Mouse (Mus musculus) midbrain, embryonic 13.5 days (tissue): ENCODE measurements around the gene Rhbdl1. TPM values are rescaled to one million over a fixed set of nuclear protein-coding genes. Genes with fewer than 3 reads are reported as not detected.

Experiments used
- ATAC-seq: fragments of 200-750 bp; cut with Nextera tagmentation; 2 replicates; pipeline ENCODE4 v1.8.0; 2017; ENCODE audit warnings: mild to moderate bottlenecking, moderate TSS enrichment, moderate library complexity
- H3K27ac ChIP-seq: fragments of 300-500 bp; sonication (generic); 2 replicates; pipeline ENCODE4 v1.5.1; 2015; ENCODE audit warnings: inconsistent platforms, mild to moderate bottlenecking, moderate library complexity
- H3K27me3 ChIP-seq: fragments of 300-500 bp; sonication (generic); 2 replicates; pipeline ENCODE4 v1.6.1; 2015; ENCODE audit warnings: mild to moderate bottlenecking, inconsistent platforms
- H3K36me3 ChIP-seq: fragments of 300-500 bp; sonication (generic); 2 replicates; pipeline ENCODE4 v1.6.1; 2015; ENCODE audit warnings: mild to moderate bottlenecking, inconsistent platforms
- H3K4me1 ChIP-seq: fragments of 300-500 bp; sonication (generic); replicated peaks from 2 replicates; pipeline ENCODE4 v1.6.1; 2015; ENCODE audit warnings: inconsistent platforms
- H3K4me2 ChIP-seq: fragments of 300-500 bp; sonication (generic); replicated peaks from 2 replicates; pipeline ENCODE4 v1.6.1; 2015; ENCODE audit warnings: moderate library complexity, mild to moderate bottlenecking, inconsistent platforms
- H3K4me3 ChIP-seq: fragments of 300-500 bp; sonication (generic); replicated peaks from 2 replicates; pipeline ENCODE4 v1.5.1; 2015; ENCODE audit warnings: mild to moderate bottlenecking, inconsistent platforms
- H3K9ac ChIP-seq: fragments of 300-500 bp; sonication (generic); replicated peaks from 2 replicates; pipeline ENCODE4 v1.6.1; 2015; ENCODE audit warnings: mild to moderate bottlenecking, inconsistent platforms
- H3K9me3 ChIP-seq: fragments of 300-500 bp; sonication (generic); 2 replicates; pipeline ENCODE4 v1.6.1; 2016; ENCODE audit warnings: mild to moderate bottlenecking, inconsistent platforms
- WGBS: fragments of 180-500 bp; shearing (Covaris S2); methylation state at CpG from one replicate; pipeline ENCODE4 v1.1.7; 2015; 5-methylcytosine and 5-hydroxymethylcytosine counted together
- polyA plus RNA-seq: library from polyadenylated mRNA; unstranded; fragments of >200 nt; fragmentation: Nextera tagmentation; extraction: Ambion mirVana; gene quantifications from 2 replicates; pipeline ENCODE4 v1.2.1, GENCODE M21; 2015

Gene Rhbdl1
- polyA plus RNA-seq, 1 experiment from 2014 or later: 18.1 TPM

- H3K36me3 ChIP-seq: peaks cover 51% of the 10 kb centered on the region
- 92% methylated on average over 22 of the region's 22 CpGs for WGBS
Observed at GRCm38 (mm10) chr17:25827546-25828222, 9.4 kb downstream of the Rhbdl1 start.

DNA sequence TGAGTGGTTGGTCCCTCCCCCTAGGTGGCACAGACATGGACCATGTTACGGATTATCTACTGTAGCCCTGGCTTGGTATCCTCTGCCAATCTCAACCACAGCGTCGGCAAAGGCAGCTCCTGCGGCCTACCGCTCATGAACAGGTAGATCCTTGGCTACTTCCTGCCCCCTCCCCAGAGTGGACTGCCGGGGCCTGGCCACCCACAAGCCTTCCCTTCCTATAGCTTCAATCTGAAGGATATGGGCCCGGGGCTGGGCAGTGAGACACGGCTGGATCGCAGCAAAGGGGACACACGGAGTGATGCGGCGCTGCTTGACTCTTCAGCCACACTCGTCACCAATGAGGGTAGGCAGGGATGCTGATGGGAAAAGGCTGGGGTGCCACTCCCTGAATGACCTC is 10.1 kb downstream of the Rhbdl1 start:
- peaks cover 81% of the 10 kb centered on the region for H3K4me1 ChIP-seq

More at GRCm38 (mm10) chr17:25827546-25828222, 9.4 kb downstream of the Rhbdl1 start:
- Histone ChIP-seq H3K27me3 (no peaks in the 10 kb centered on the region), H3K4me1 (peaks cover 82% of the 10 kb centered on the region), H3K4me2 (peak overlapping the region; percentile 95; the same call in 1 of the 2 replicates), H3K9me3 (no peaks in the 10 kb centered on the region), H3K9ac (no peak overlapping the region; the same call in none of the 2 replicates), H3K27ac (no peak overlapping the region), H3K4me3 (peak overlapping the region; percentile 53; the same call in 1 of the 2 replicates)
- ATAC-seq: no peak

DNA sequence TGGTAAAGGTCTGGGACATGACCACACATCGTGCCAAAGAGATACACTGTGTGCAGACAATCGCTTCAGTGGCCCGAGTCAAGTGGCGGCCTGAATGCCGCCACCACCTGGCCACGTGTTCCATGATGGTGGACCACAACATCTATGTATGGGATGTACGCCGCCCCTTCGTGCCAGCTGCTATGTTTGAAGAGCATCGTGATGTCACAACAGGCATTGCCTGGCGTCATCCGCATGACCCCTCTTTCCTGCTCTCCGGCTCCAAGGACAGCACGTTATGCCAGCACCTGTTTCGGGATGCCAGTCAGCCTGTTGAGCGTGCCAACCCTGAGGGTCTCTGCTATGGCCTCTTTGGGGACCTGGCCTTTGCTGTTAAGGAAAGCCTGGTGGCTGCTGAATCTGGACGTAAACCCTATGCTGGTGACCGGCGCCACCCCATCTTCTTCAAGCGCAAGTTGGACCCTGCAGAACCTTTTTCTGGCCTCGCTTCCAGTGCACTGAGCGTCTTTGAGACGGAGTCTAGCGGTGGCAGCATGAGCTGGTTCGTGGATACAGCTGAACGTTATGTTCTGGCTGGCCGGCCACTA is 11.0 kb downstream of the Rhbdl1 start:
- Histone ChIP-seq H3K36me3 (peaks cover 45% of the 10 kb centered on the region), H3K4me1 (peaks cover 72% of the 10 kb centered on the region), H3K4me2 (0 out of 2 replicates have a peak overlapping the region, but pooled peaks have one; percentile 3), H3K9ac (no peak overlapping the region), H3K27ac (no peak overlapping the region), H3K27me3 (no peaks in the 10 kb centered on the region), H3K4me3 (no peak overlapping the region), H3K9me3 (no peaks in the 10 kb centered on the region)
- ATAC-seq: no peak
- WGBS: 95% methylated on average over 27 of the region's 27 CpGs

More for the DNA sequence above, 10.1 kb downstream of the Rhbdl1 start:
- Histone ChIP-seq H3K9me3 (no peaks in the 10 kb centered on the region), H3K36me3 (peaks cover 51% of the 10 kb centered on the region), H3K4me2 (no peak overlapping the region), H3K4me3 (no peak overlapping the region), H3K27me3 (no peaks in the 10 kb centered on the region), H3K9ac (no peak overlapping the region; the same call in 1 of the 2 replicates), H3K27ac (no peak overlapping the region)
- 95% methylated on average over 13 of the region's 13 CpGs for WGBS
- no peak for ATAC-seq

DNA sequence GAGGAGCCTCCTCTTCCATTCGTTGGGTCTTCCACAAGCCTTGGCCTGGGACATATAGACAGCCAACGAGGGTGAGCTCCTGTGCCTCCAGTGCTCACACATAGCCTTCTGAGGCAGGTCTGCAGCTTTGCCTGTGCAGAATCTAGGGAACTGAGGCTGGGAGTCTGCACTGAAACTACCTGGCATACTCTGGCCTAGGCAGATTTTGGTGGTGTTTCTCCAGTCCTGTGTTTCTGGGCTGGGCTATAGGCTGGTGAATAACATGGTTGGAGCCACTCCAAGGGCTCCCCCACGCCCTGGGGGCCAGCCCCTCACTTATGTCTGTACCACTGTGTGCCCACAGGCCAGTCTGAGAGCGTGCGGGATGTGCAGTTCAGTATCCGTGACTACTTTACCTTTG is 11.8 kb downstream of the Rhbdl1 start:
- no peak for ATAC-seq
- H3K36me3 ChIP-seq: peaks cover 39% of the 10 kb centered on the region
- WGBS: 93% methylated on average over 6 of the region's 6 CpGs
- H3K27me3 ChIP-seq: peaks cover 4% of the 10 kb centered on the region
- peaks cover 64% of the 10 kb centered on the region for H3K4me1 ChIP-seq
- peak overlapping the region; percentile 99 for H3K4me2 ChIP-seq
- H3K4me3 ChIP-seq: no peak overlapping the region
- no peaks in the 10 kb centered on the region for H3K9me3 ChIP-seq
- no peak overlapping the region for H3K27ac ChIP-seq
- H3K9ac ChIP-seq: peak overlapping the region; percentile 49

DNA sequence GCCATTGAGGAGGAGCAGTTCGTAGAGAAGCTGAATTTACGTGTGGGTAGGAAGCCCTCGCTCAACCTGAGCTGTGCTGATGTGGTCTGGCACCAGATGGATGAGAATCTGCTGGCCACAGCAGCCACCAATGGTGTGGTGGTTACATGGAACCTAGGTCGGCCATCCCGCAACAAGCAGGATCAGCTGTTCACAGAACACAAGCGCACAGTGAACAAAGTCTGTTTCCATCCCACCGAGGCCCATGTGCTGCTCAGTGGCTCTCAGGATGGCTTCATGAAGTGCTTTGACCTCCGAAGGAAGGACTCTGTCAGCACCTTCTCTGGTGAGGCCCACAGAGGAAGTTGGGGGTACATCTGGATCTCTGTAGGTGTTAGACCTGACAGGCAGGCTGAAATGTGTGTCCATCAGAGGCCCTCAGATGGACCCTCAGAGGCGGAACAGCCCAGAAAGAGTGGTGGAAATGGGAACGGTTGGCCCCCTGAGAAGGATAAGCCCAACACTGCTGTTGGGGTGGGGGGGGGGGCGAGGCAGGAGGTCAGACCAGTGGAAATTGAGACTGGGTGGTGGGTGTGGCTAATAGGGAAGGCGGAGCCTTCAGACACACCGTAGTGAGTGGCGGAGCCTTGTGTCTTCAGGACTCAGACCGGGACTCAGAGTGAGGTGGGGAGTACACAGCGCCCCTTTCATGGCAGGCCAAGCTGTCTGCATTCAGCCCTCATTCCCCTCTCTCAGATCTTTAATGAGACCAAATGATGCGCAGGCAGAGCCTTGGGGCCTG is 12.5 kb downstream of the Rhbdl1 start:
- Histone ChIP-seq H3K27ac (no peak overlapping the region), H3K4me2 (peak overlapping the region; percentile 99), H3K4me1 (peaks cover 56% of the 10 kb centered on the region), H3K9me3 (no peaks in the 10 kb centered on the region), H3K4me3 (peak overlapping the region; percentile 66), H3K36me3 (peaks cover 39% of the 10 kb centered on the region), H3K9ac (peak overlapping the region; percentile 83), H3K27me3 (peaks cover 12% of the 10 kb centered on the region)
- WGBS: 76% methylated on average over 17 of the region's 17 CpGs
- no peak for ATAC-seq

DNA sequence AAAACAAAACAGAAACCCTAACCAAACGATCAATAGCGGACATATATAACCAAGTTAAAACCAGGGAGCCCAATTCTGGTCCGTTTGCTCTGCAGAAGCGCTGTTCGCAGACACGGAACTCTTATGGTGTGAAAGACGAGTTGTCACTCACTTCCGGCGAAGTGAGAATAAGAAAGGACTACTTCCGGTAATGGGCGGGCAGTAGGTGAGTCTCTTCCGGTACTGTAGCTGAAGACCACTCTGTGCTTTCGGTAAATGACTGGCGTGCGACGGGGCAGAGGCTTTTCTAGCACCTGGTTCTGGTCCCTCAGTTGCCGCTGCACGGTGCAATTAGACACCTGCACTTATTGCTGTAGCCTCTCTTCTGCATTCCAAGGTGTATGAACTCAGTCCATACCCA is 13.6 kb downstream of the Rhbdl1 start, which contains the start of gene Wdr24:
TSS of gene Wdr24 (plus strand) at position 176 of the 400 bp plus-strand sequence.
- Histone ChIP-seq H3K36me3 (peaks cover 48% of the 10 kb centered on the region), H3K4me2 (peak within 1 kb of the TSS; percentile 99), H3K4me1 (peaks cover 52% of the 10 kb centered on the region), H3K9me3 (no peaks in the 10 kb centered on the region), H3K27me3 (peaks cover 23% of the 10 kb centered on the region), H3K27ac (peak within 1 kb of the TSS; percentile 72), H3K9ac (peak within 1 kb of the TSS; percentile 83), H3K4me3 (peak within 1 kb of the TSS; percentile 66)
- under 1% methylated on average over 18 of the region's 18 CpGs for WGBS
- ATAC-seq: peak; percentile 68

- H3K36me3 ChIP-seq: peaks cover 44% of the 10 kb centered on the region
- peaks cover 41% of the 10 kb centered on the region for H3K27me3 ChIP-seq
- 0 out of 2 replicates have a peak overlapping the region, but pooled peaks have one; percentile 5 for H3K4me3 ChIP-seq
- H3K9ac ChIP-seq: 0 out of 2 replicates have a peak overlapping the region, but pooled peaks have one; percentile 23
- ATAC-seq: no peak
- 0 out of 2 replicates have a peak overlapping the region, but pooled peaks have one; percentile 11 for H3K4me2 ChIP-seq
- no peaks in the 10 kb centered on the region for H3K9me3 ChIP-seq
- 8% methylated on average over 44 of the region's 46 CpGs for WGBS
- H3K27ac ChIP-seq: no peak overlapping the region
- peaks cover 14% of the 10 kb centered on the region for H3K4me1 ChIP-seq
Observed at GRCm38 (mm10) chr17:25818851-25819780, 18.0 kb downstream of the Rhbdl1 start.

- Histone ChIP-seq H3K4me2 (no peak overlapping the region), H3K36me3 (peaks cover 44% of the 10 kb centered on the region), H3K4me1 (peaks cover 18% of the 10 kb centered on the region), H3K27ac (no peak overlapping the region), H3K9me3 (no peaks in the 10 kb centered on the region), H3K27me3 (peaks cover 41% of the 10 kb centered on the region), H3K4me3 (no peak overlapping the region), H3K9ac (no peak overlapping the region)
- WGBS: 90% methylated on average over 11 of the region's 11 CpGs
- no peak for ATAC-seq
Observed at GRCm38 (mm10) chr17:25817662-25818061, 19.4 kb downstream of the Rhbdl1 start.

- WGBS: 3% methylated on average over 20 of the region's 20 CpGs
- Histone ChIP-seq H3K36me3 (peaks cover 25% of the 10 kb centered on the region), H3K27ac (no peak overlapping the region), H3K4me3 (peak overlapping the region; percentile 17), H3K9me3 (no peaks in the 10 kb centered on the region), H3K27me3 (peaks cover 24% of the 10 kb centered on the region), H3K4me1 (peaks cover 46% of the 10 kb centered on the region), H3K9ac (peak overlapping the region; percentile 65), H3K4me2 (peak overlapping the region; percentile 39)
- ATAC-seq: no peak
Observed at GRCm38 (mm10) chr17:25813471-25813870, 23.6 kb downstream of the Rhbdl1 start.

GRCm38 (mm10) chr17:25810890-25811289 is 26.2 kb downstream of the Rhbdl1 start:
- Histone ChIP-seq H3K4me3 (peak overlapping the region; percentile 88), H3K9ac (peak overlapping the region; percentile 96; the same call in 1 of the 2 replicates), H3K4me2 (peak overlapping the region; percentile 88), H3K36me3 (no peaks in the 10 kb centered on the region), H3K9me3 (no peaks in the 10 kb centered on the region), H3K27ac (no peak overlapping the region), H3K4me1 (peaks cover 52% of the 10 kb centered on the region), H3K27me3 (peaks cover 6% of the 10 kb centered on the region; the same call in 1 of the 2 replicates)
- 69% methylated on average over 4 of the region's 4 CpGs for WGBS
- no peak for ATAC-seq
